Mouse (Mus musculus): ENCODE data around the gene Ndufs7. TPM values are rescaled to one million over a fixed set of nuclear protein-coding genes. Genes with fewer than 3 reads are reported as not detected.

Gene Ndufs7
- polyA plus RNA-seq, 1 experiment from 2014 or later = 242 TPM

DNA sequence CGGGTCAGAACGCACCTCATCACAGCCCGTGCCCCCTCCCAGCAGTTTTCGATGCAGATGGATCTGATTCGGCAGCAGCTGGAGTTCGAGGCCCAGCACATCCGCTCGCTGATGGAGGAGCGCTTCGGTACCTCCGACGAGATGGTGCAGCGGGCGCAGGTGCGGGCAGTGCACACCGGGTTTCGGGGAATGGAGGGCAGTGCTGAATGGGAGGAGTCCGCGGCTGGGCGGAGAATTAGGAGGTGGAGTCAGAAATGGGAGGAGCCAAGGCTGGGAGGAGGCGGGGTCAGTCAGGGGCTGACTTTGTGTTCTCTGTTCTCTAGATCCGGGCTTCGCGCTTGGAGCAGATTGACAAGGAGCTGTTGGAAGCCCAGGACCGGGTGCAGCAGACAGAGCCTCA lies 55.9 kb downstream of the Ndufs7 start:
- 16% methylated on average over 25 of the region's 25 CpGs for WGBS
- no peaks in the 10 kb centered on the region for H3K9me3 ChIP-seq (ENCODE audit: control insufficient read depth, low read length)
- no peak for DNase-seq (ENCODE audit: low spot score)
- H3K4me1 ChIP-seq (replicated peaks; ENCODE audit: control insufficient read depth, insufficient read depth, low read length) = peaks cover 11% of the 10 kb centered on the region
- no peak overlapping the region for H3K27ac ChIP-seq (ENCODE audit: low read depth, low read length)
- 0 out of 2 replicates have a peak overlapping the region, but pooled peaks have one; percentile 11 for H3K4me2 ChIP-seq (replicated peaks; ENCODE audit: low read depth, low read length)
- no peak for ATAC-seq (ENCODE audit: low FRiP score)
- peaks cover 28% of the 10 kb centered on the region for H3K36me3 ChIP-seq (ENCODE audit: control insufficient read depth, insufficient read depth, low read length)
- no peak overlapping the region for H3K9ac ChIP-seq (ENCODE audit: low read depth, low read length)
- H3K27me3 ChIP-seq (ENCODE audit: control insufficient read depth, insufficient read depth, low read length) = peaks cover 5% of the 10 kb centered on the region; the same call in 1 of the 2 replicates
- no peak overlapping the region for H3K4me3 ChIP-seq (ENCODE audit: low read depth, low read length)

Other genes with a start within 250 kb of the Ndufs7 start
- 4.1 and 4.3 TPM in 2 replicates for gene Arhgap45, start 232.5 kb upstream of the Ndufs7 start, polyA plus RNA-seq (2014; fragmentation: Nextera tagmentation; extraction: Ambion mirVana)
- gene Polr2e, start 209.3 kb upstream of the Ndufs7 start, polyA plus RNA-seq (2014; fragmentation: Nextera tagmentation; extraction: Ambion mirVana) = 215 and 222 TPM in 2 replicates
- 543 and 552 TPM in 2 replicates for gene Gpx4, start 202.0 kb upstream of the Ndufs7 start, polyA plus RNA-seq (2014; fragmentation: Nextera tagmentation; extraction: Ambion mirVana)
- 8.0 and 9.5 TPM in 2 replicates for gene Sbno2, start 143.6 kb upstream of the Ndufs7 start, polyA plus RNA-seq (2014; fragmentation: Nextera tagmentation; extraction: Ambion mirVana)
- gene Stk11, start 133.3 kb upstream of the Ndufs7 start, polyA plus RNA-seq (2014; fragmentation: Nextera tagmentation; extraction: Ambion mirVana) = 21.3 and 26.8 TPM in 2 replicates
- gene Atp5d, start 110.5 kb upstream of the Ndufs7 start, polyA plus RNA-seq (2014; fragmentation: Nextera tagmentation; extraction: Ambion mirVana) = 364 and 371 TPM in 2 replicates
- gene Cbarp, start 108.3 kb upstream of the Ndufs7 start, polyA plus RNA-seq (2014; fragmentation: Nextera tagmentation; extraction: Ambion mirVana) = 15.1 and 16.7 TPM in 2 replicates
- gene Midn, start 100.8 kb upstream of the Ndufs7 start, polyA plus RNA-seq (2014; fragmentation: Nextera tagmentation; extraction: Ambion mirVana) = 66.7 and 67.1 TPM in 2 replicates
- gene Cirbp, start 83.1 kb upstream of the Ndufs7 start, polyA plus RNA-seq (2014; fragmentation: Nextera tagmentation; extraction: Ambion mirVana) = 83.4 and 90.4 TPM in 2 replicates
- 7.6 and 9.4 TPM in 2 replicates for gene 1600002K03Rik, start 76.2 kb upstream of the Ndufs7 start, polyA plus RNA-seq (2014; fragmentation: Nextera tagmentation; extraction: Ambion mirVana)
- 24.8 and 34.2 TPM in 2 replicates for gene Efna2, start 69.6 kb upstream of the Ndufs7 start, polyA plus RNA-seq (2014; fragmentation: Nextera tagmentation; extraction: Ambion mirVana)
- 49.4 and 57.3 TPM in 2 replicates for gene Mum1, start 22.7 kb upstream of the Ndufs7 start, polyA plus RNA-seq (2014; fragmentation: Nextera tagmentation; extraction: Ambion mirVana)
- gene Gamt, start 11.9 kb downstream of the Ndufs7 start, polyA plus RNA-seq (2014; fragmentation: Nextera tagmentation; extraction: Ambion mirVana) = 30.3 and 30.4 TPM in 2 replicates
- gene Dazap1, start 12.4 kb downstream of the Ndufs7 start, polyA plus RNA-seq (2014; fragmentation: Nextera tagmentation; extraction: Ambion mirVana) = 46.8 and 47.3 TPM in 2 replicates
- 798 TPM in 2 replicates for gene Rps15, start 43.3 kb downstream of the Ndufs7 start, polyA plus RNA-seq (2014; fragmentation: Nextera tagmentation; extraction: Ambion mirVana)
- 74.4 and 101 TPM in 2 replicates for gene Apc2, start 46.9 kb downstream of the Ndufs7 start, polyA plus RNA-seq (2014; fragmentation: Nextera tagmentation; extraction: Ambion mirVana)
- 32.9 and 34.9 TPM in 2 replicates for gene 2310011J03Rik, start 71.4 kb downstream of the Ndufs7 start, polyA plus RNA-seq (2014; fragmentation: Nextera tagmentation; extraction: Ambion mirVana)
- 1.1 and 1.8 TPM in 2 replicates for gene Pcsk4, start 80.4 kb downstream of the Ndufs7 start, polyA plus RNA-seq (2014; fragmentation: Nextera tagmentation; extraction: Ambion mirVana)
- gene Reep6, start 80.8 kb downstream of the Ndufs7 start, polyA plus RNA-seq (2014; fragmentation: Nextera tagmentation; extraction: Ambion mirVana) = 3.7 and 3.8 TPM in 2 replicates
- gene Adamtsl5, start 99.3 kb downstream of the Ndufs7 start, polyA plus RNA-seq (2014; fragmentation: Nextera tagmentation; extraction: Ambion mirVana) = 0.54 and 0.70 TPM in 2 replicates
- gene Plk5, start 107.3 kb downstream of the Ndufs7 start, polyA plus RNA-seq (2014; fragmentation: Nextera tagmentation; extraction: Ambion mirVana) = 0.11 and 0.14 TPM in 2 replicates
- gene Mex3d, start 138.5 kb downstream of the Ndufs7 start, polyA plus RNA-seq (2014; fragmentation: Nextera tagmentation; extraction: Ambion mirVana) = 13.4 and 14.7 TPM in 2 replicates
- gene Mbd3, start 150.4 kb downstream of the Ndufs7 start, polyA plus RNA-seq (2014; fragmentation: Nextera tagmentation; extraction: Ambion mirVana) = 227 and 240 TPM in 2 replicates
- gene Uqcr11, start 157.7 kb downstream of the Ndufs7 start, polyA plus RNA-seq (2014; fragmentation: Nextera tagmentation; extraction: Ambion mirVana) = 466 and 480 TPM in 2 replicates
- gene Tcf3, start 184.5 kb downstream of the Ndufs7 start, polyA plus RNA-seq (2014; fragmentation: Nextera tagmentation; extraction: Ambion mirVana) = 110 and 130 TPM in 2 replicates
- gene Onecut3, start 245.7 kb downstream of the Ndufs7 start, polyA plus RNA-seq (2014; fragmentation: Nextera tagmentation; extraction: Ambion mirVana) = 2.1 and 3.5 TPM in 2 replicates